Mouse (Mus musculus) heart, embryonic 14.5 days (tissue): ENCODE measurements around the gene Mrpl1. TPM values are rescaled to one million over a fixed set of nuclear protein-coding genes. Genes with fewer than 3 reads are reported as not detected.

ENCODE experiments used
- ATAC-seq: fragments of 200-750 bp; cut with Nextera tagmentation; 2 replicates; pipeline ENCODE4 v1.8.0; 2017; ENCODE audit warnings: low read depth, moderate TSS enrichment; ENCODE audit not compliant: insufficient number of reproducible peaks, insufficient read depth, low FRiP score
- H3K27ac ChIP-seq, 2 experiments: fragments of 200-500 bp in 1 of 2; fragments of 300-500 bp in 1 of 2; sonication (generic) in 1 of 2; replicated peaks in 1 of 2; 2 replicates each; pipeline ENCODE4 v1.5.1; 2012 to 2014; ENCODE audit warnings: low read depth in 2 of 2, low read length in 2 of 2, control low read depth in 1 of 2, mild to moderate bottlenecking in 1 of 2, mixed read lengths in 1 of 2; ENCODE audit not compliant: control insufficient read depth in 1 of 2, insufficient read depth in 1 of 2
- H3K27me3 ChIP-seq: fragments of 300-500 bp; sonication (generic); 2 replicates; pipeline ENCODE4 v1.6.1; 2014; ENCODE audit warnings: mild to moderate bottlenecking, low read length, control low read depth; ENCODE audit not compliant: control insufficient read depth, insufficient read depth
- H3K36me3 ChIP-seq: fragments of 300-500 bp; sonication (generic); 2 replicates; pipeline ENCODE4 v1.6.1; 2014; ENCODE audit warnings: mild to moderate bottlenecking, control low read depth, low read length, mixed read lengths; ENCODE audit not compliant: control insufficient read depth, insufficient read depth
- H3K4me1 ChIP-seq, 2 experiments: fragments of 200-500 bp in 1 of 2; fragments of 300-500 bp in 1 of 2; sonication (generic) in 1 of 2; 2 replicates each; pipeline ENCODE4 v1.6.1; 2012 to 2014; ENCODE audit warnings: low read length in 2 of 2, control low read depth in 1 of 2, mixed read lengths in 1 of 2; ENCODE audit not compliant: control insufficient read depth in 2 of 2, insufficient read depth in 2 of 2
- H3K4me2 ChIP-seq: fragments of 300-500 bp; sonication (generic); 2 replicates; pipeline ENCODE4 v1.6.1; 2014; ENCODE audit warnings: mild to moderate bottlenecking, low read length
- H3K4me3 ChIP-seq, 2 experiments: fragments of 200-500 bp in 1 of 2; fragments of 300-500 bp in 1 of 2; sonication (generic) in 1 of 2; 2 replicates each; pipeline ENCODE4 v1.5.1; 2012 to 2014; ENCODE audit warnings: low read length in 2 of 2, mild to moderate bottlenecking in 2 of 2, control low read depth in 1 of 2, low read depth in 1 of 2, moderate library complexity in 1 of 2; ENCODE audit not compliant: control insufficient read depth in 1 of 2, insufficient read depth in 1 of 2
- H3K9ac ChIP-seq: fragments of 300-500 bp; sonication (generic); 2 replicates; pipeline ENCODE4 v1.6.1; 2014; ENCODE audit warnings: mild to moderate bottlenecking, low read length
- H3K9me3 ChIP-seq: fragments of 300-500 bp; sonication (generic); 2 replicates; pipeline ENCODE4 v1.6.1; 2016; ENCODE audit warnings: low read length, control low read depth; ENCODE audit not compliant: control insufficient read depth
- WGBS: fragments of 180-500 bp; shearing (Covaris S2); extraction: QIAGEN DNeasy Blood & Tissue Kit; methylation state at CpG from one replicate; pipeline ENCODE4 v1.1.7; 2014; 5-methylcytosine and 5-hydroxymethylcytosine counted together
- polyA plus RNA-seq: library from polyadenylated mRNA; unstranded; fragments of >200 nt; fragmentation: Nextera tagmentation; extraction: Ambion mirVana; gene quantifications from 2 replicates; pipeline ENCODE4 v1.2.1, GENCODE M21; 2014

Mrpl1 gene
- polyA plus RNA-seq, 1 experiment from 2014 or later, result 22.6 TPM

- Histone ChIP-seq H3K4me3 (no peak overlapping the region), H3K9ac (no peak overlapping the region), H3K9me3 (no peaks in the 10 kb centered on the region), H3K27me3 (no peaks in the 10 kb centered on the region), H3K4me1 (peaks cover 2 to 8% of the 10 kb centered on the region in 2 experiments; a peak in 3 of 4 replicates), H3K27ac (no peak overlapping the region), H3K4me2 (no peak overlapping the region), H3K36me3 (peaks cover 47% of the 10 kb centered on the region)
- 94% methylated on average over 8 of the region's 8 CpGs for WGBS
- no peak for ATAC-seq
These were observed 17.2 kb downstream of the Mrpl1 start for GRCm38 (mm10) chr5:96226490-96226889.

DNA sequence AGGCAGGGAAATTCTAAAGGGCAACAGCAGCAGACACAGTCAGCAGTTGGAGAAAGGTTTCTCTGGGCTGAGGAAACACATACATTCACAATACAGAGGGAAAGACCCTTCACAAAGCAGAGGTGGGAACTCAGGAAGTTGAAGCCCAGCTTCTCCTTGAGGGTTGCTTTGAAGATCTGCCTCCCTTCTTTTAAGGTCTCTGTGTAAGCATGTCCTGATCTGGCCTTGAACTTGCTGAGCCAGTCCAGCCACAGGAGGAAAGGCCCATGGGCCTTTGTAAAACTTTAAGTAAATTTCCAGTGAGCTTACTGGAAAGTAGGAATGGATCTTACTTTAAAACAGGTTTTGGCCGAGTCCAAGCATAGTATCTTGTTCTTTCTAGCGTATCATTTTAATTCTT lies 19.7 kb downstream of the Mrpl1 start:
- Histone ChIP-seq H3K4me3 (no peak overlapping the region), H3K27ac (no peak overlapping the region), H3K9ac (no peak overlapping the region), H3K4me2 (no peak overlapping the region), H3K36me3 (peaks cover 57% of the 10 kb centered on the region), H3K27me3 (no peaks in the 10 kb centered on the region), H3K9me3 (no peaks in the 10 kb centered on the region), H3K4me1 (no peaks in the 10 kb centered on the region)
- no peak for ATAC-seq
- 96% methylated on average over 2 of the region's 2 CpGs for WGBS

DNA sequence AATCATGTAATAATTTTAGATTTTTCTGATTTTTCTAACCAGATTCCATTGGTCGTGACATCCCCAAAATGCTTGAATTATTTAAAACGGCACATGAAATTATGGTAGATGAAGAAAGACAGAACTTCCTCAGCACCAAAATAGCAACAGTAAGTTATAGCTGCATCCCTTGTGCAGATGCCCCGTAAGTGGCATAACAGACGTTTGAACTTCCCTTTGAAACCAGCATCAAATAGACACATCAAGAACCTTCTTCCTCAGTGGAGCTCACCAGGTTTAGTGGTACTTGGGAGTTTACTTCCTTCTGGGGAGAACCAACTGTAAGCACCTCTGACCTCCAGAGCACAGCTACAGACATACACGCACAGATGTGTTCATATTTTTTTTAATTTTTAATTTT lies 29.5 kb downstream of the Mrpl1 start:
- Histone ChIP-seq H3K9ac (no peak overlapping the region), H3K27ac (no peak overlapping the region), H3K36me3 (peaks cover 51% of the 10 kb centered on the region), H3K4me2 (no peak overlapping the region), H3K4me1 (no peaks in the 10 kb centered on the region), H3K9me3 (no peaks in the 10 kb centered on the region), H3K4me3 (no peak overlapping the region), H3K27me3 (no peaks in the 10 kb centered on the region)
- ATAC-seq, result no peak
- 92% methylated on average over 5 of the region's 5 CpGs for WGBS

DNA sequence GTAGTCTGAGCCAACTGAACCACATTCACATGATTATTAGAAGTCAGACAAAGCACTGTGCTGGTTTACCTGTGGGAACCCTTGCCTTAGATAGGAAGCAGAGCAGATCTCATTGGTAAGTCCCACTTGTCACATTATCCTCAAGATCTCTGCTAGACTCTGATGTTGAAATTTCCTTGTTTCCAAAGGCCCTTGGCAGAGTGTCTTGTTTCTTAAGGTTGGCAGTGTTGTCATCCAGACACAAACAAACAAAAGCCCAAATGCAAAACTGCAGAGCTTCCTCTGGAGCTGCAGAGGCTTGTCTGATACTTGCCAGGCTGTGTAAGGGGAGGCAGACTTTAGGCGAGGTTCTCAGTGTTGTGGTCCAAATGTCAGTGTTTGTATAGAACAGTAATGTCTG lies 31.6 kb downstream of the Mrpl1 start:
- no peaks in the 10 kb centered on the region for H3K9me3 ChIP-seq
- WGBS, result 71% methylated on average over 1 of the region's 1 CpGs
- ATAC-seq, result no peak

DNA sequence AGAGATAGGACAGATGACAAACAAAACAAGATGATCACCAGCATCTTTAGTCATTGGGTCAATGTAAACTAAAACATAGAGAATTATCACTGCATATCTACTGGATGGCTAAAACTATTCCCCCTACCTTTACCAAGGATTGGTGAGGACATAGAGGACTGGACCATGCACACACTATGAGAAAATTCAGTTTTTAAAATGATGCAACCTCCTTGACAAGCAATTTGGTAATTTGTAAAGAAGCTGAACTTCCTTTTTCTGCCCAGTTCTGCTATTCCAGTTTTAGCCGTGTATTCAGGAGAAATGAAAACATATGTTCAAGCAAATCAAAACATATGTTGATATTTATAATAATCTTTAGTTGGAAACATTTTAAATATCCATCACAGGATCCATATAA lies 35.2 kb downstream of the Mrpl1 start:
- Histone ChIP-seq H3K4me2 (no peak overlapping the region), H3K36me3 (peaks cover 26% of the 10 kb centered on the region), H3K9me3 (no peaks in the 10 kb centered on the region), H3K4me1 (no peaks in the 10 kb centered on the region), H3K27me3 (no peaks in the 10 kb centered on the region), H3K4me3 (no peak overlapping the region), H3K27ac (no peak overlapping the region), H3K9ac (no peak overlapping the region)
- 74% methylated on average over 1 of the region's 1 CpGs for WGBS
- ATAC-seq, result no peak

More for the DNA sequence above, 31.6 kb downstream of the Mrpl1 start:
- H3K9ac ChIP-seq, result no peak overlapping the region
- no peaks in the 10 kb centered on the region for H3K27me3 ChIP-seq
- H3K4me1 ChIP-seq, result no peaks in the 10 kb centered on the region
- H3K4me3 ChIP-seq, result no peak overlapping the region
- no peak overlapping the region for H3K27ac ChIP-seq
- no peak overlapping the region for H3K4me2 ChIP-seq
- peaks cover 38% of the 10 kb centered on the region for H3K36me3 ChIP-seq

DNA sequence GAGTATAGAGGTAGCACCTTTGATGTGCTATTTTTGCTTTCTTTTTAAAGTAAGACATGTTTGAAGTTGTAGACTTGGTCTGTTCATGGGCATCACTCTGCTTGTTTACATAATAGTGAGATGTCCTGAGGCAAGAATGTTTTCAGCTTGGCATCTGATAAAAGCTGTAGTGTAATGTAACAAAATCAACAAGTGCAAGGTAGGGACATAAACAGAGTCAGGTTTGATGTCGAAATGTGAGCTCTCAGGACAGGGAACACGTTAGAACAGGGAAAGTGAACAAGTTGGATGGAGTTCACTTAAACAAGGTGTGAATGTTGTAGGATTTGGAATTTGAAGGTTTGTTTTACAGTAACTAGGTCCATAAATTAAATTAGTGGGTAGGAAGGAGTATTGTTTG lies 44.7 kb downstream of the Mrpl1 start:
- Histone ChIP-seq H3K9me3 (no peaks in the 10 kb centered on the region), H3K9ac (no peak overlapping the region), H3K4me3 (no peak overlapping the region), H3K27ac (no peak overlapping the region), H3K4me1 (no peaks in the 10 kb centered on the region), H3K4me2 (no peak overlapping the region), H3K36me3 (0 out of 2 replicates have a peak, but pooled peaks cover 4% of the 10 kb centered on the region), H3K27me3 (no peaks in the 10 kb centered on the region)
- WGBS, result 79% methylated on average over 2 of the region's 2 CpGs
- no peak for ATAC-seq

- no peak for ATAC-seq
- Histone ChIP-seq H3K9me3 (no peaks in the 10 kb centered on the region), H3K4me2 (no peak overlapping the region), H3K4me3 (no peak overlapping the region), H3K27me3 (no peaks in the 10 kb centered on the region), H3K27ac (no peak overlapping the region), H3K36me3 (0 out of 2 replicates have a peak, but pooled peaks cover 4% of the 10 kb centered on the region), H3K4me1 (no peaks in the 10 kb centered on the region), H3K9ac (no peak overlapping the region)
- WGBS, result 86% methylated on average over 3 of the region's 3 CpGs
These were observed 45.9 kb downstream of the Mrpl1 start for GRCm38 (mm10) chr5:96255166-96255565.

DNA sequence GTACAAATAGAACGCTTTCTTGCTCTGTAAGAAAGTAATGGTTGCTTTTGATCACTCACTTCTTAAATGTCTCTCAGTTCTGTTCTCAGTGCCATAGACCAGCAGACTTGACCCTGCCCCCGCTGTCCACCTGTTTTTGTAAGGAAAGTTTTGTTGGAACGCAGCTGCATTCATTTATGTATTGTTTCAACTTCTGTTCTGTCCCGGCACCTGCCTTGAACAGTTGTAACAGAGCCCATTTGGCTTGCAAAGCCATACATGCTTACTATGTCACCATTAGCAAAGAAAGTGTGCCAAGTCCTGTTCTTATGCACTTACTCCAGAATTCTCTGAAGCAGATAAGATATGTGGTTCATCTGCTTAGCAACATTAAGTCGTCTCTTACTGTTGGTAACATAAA lies 48.9 kb downstream of the Mrpl1 start:
- Histone ChIP-seq H3K4me1 (no peaks in the 10 kb centered on the region), H3K27me3 (no peaks in the 10 kb centered on the region), H3K9me3 (no peaks in the 10 kb centered on the region), H3K27ac (no peak overlapping the region), H3K36me3 (peaks cover 16% of the 10 kb centered on the region), H3K9ac (no peak overlapping the region), H3K4me3 (no peak overlapping the region), H3K4me2 (no peak overlapping the region)
- no peak for ATAC-seq
- 90% methylated on average over 5 of the region's 5 CpGs for WGBS
